Mouse (Mus musculus) embryonic facial prominence, embryonic 13.5 days (tissue): ENCODE results near the gene Olfr1233. TPM values are rescaled to one million over a fixed set of nuclear protein-coding genes. Genes with fewer than 3 reads are reported as not detected.

ENCODE experiments used
- ATAC-seq: fragments of 200-750 bp; cut with Nextera tagmentation; 2 replicates; pipeline ENCODE4 v1.8.0; 2017; ENCODE audit warnings: low read depth; ENCODE audit not compliant: insufficient number of reproducible peaks, insufficient read depth, low FRiP score, low TSS enrichment
- H3K27ac ChIP-seq: fragments of 300-500 bp; sonication (generic); 2 replicates; pipeline ENCODE4 v1.5.1; 2015; ENCODE audit warnings: moderate library complexity, mild to moderate bottlenecking, inconsistent platforms
- H3K27me3 ChIP-seq: fragments of 300-500 bp; sonication (generic); 2 replicates; pipeline ENCODE4 v1.6.1; 2015; ENCODE audit warnings: mild to moderate bottlenecking, inconsistent platforms
- H3K36me3 ChIP-seq: fragments of 300-500 bp; sonication (generic); 2 replicates; pipeline ENCODE4 v1.6.1; 2015; ENCODE audit warnings: mild to moderate bottlenecking, inconsistent platforms
- H3K4me1 ChIP-seq: fragments of 300-500 bp; sonication (generic); 2 replicates; pipeline ENCODE4 v1.6.1; 2015; ENCODE audit warnings: inconsistent platforms
- H3K4me2 ChIP-seq: fragments of 300-500 bp; sonication (generic); 2 replicates; pipeline ENCODE4 v1.6.1; 2015; ENCODE audit warnings: moderate library complexity, mild to moderate bottlenecking, inconsistent platforms
- H3K4me3 ChIP-seq: fragments of 300-500 bp; sonication (generic); 2 replicates; pipeline ENCODE4 v1.5.1; 2015; ENCODE audit warnings: mild to moderate bottlenecking, inconsistent platforms
- H3K9ac ChIP-seq: fragments of 300-500 bp; sonication (generic); 2 replicates; pipeline ENCODE4 v1.6.1; 2015; ENCODE audit warnings: mild to moderate bottlenecking, inconsistent platforms
- H3K9me3 ChIP-seq: fragments of 300-500 bp; sonication (generic); 2 replicates; pipeline ENCODE4 v1.6.1; 2016; ENCODE audit warnings: inconsistent platforms
- WGBS: fragments of 180-500 bp; shearing (Covaris S2); methylation state at CpG from one replicate; pipeline ENCODE4 v1.1.7; 2015; ENCODE audit warnings: mixed read lengths; 5-methylcytosine and 5-hydroxymethylcytosine counted together
- polyA plus RNA-seq: library from polyadenylated mRNA; unstranded; fragments of >200 nt; fragmentation: Nextera tagmentation; extraction: Ambion mirVana; gene quantifications from 2 replicates; pipeline ENCODE4 v1.2.1, GENCODE M21; 2015

Gene Olfr1233
- polyA plus RNA-seq, result not detected in 2 replicates

GRCm38 (mm10) chr2:89342298-89342697 lies at the start of gene Olfr1233:
Olfr1233 (minus strand) TSS chr2:89342398.
- H3K27me3 ChIP-seq, result no peaks in the 10 kb centered on the region
- H3K9ac ChIP-seq, result no peak within 1 kb of the TSS
- no peaks in the 10 kb centered on the region for H3K9me3 ChIP-seq
- H3K36me3 ChIP-seq, result no peaks in the 10 kb centered on the region
- no peak within 1 kb of the TSS for H3K4me2 ChIP-seq
- H3K27ac ChIP-seq, result no peak within 1 kb of the TSS
- H3K4me3 ChIP-seq, result no peak within 1 kb of the TSS
- H3K4me1 ChIP-seq, result no peaks in the 10 kb centered on the region
- no peak for ATAC-seq

- no peak within 1 kb of the TSS for H3K9ac ChIP-seq
- no peaks in the 10 kb centered on the region for H3K4me1 ChIP-seq
- no peaks in the 10 kb centered on the region for H3K36me3 ChIP-seq
- no peaks in the 10 kb centered on the region for H3K27me3 ChIP-seq
- 89% methylated on average over 4 of the region's 4 CpGs for WGBS
- H3K27ac ChIP-seq, result no peak within 1 kb of the TSS
- H3K4me3 ChIP-seq, result no peak within 1 kb of the TSS
- no peak within 1 kb of the TSS for H3K4me2 ChIP-seq
- ATAC-seq, result no peak
- H3K9me3 ChIP-seq, result no peaks in the 10 kb centered on the region
Measured at GRCm38 (mm10) chr2:89364765-89365164, 22.6 kb upstream of the Olfr1233 start, which contains the start of gene Olfr1234. Olfr1234 (minus strand) TSS chr2:89364865.

DNA sequence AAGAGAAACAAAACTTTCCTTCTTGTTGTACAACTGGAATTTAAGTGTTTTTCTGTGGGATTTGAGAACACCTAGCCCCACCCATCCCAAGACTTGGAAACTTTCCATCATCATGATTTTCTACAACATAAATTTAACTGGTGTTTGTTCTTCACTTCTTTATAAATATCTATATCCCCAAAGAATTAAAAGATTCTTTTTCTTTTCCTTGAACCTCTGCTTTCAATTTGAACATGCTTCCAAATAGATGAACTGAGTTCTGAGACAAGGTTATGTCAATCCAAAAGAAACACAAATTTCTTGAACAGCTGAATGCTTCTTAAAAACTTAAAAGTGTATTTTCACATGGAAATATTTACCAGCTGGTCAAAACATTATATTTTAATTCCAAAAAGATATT lies 12.6 kb downstream of the Olfr1233 start, which contains the start of gene Olfr1232:
TSS of gene Olfr1232 (minus strand) at position 101 of the 400 bp plus-strand sequence.
- Histone ChIP-seq H3K4me3 (no peak within 1 kb of the TSS), H3K4me1 (no peaks in the 10 kb centered on the region), H3K9ac (no peak within 1 kb of the TSS), H3K27me3 (no peaks in the 10 kb centered on the region), H3K9me3 (no peaks in the 10 kb centered on the region), H3K36me3 (no peaks in the 10 kb centered on the region), H3K4me2 (no peak within 1 kb of the TSS), H3K27ac (no peak within 1 kb of the TSS)
- no peak for ATAC-seq

DNA sequence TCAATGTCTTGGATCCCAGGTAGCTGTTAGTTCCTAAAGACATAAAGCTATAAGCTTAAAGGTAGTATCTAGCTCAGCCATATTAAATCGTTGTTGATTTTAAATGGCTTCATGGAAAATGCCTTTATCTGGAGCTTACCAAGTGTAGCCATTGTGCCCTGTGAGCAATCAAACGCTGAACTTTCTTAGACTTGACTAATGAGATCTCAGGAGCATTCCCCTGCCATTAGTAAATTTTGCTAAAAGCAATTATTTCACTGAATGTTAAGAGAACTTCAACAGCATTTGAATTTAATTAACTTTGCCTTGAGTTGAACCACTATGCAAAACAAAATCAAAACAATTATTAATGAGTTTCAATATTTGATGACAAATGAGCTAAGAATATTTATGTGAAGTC lies 35.2 kb downstream of the Olfr1233 start, which contains the start of gene Olfr1231:
TSS of gene Olfr1231 (minus strand) at position 101 of the 400 bp plus-strand sequence.
- Histone ChIP-seq H3K4me3 (no peak within 1 kb of the TSS), H3K9ac (no peak within 1 kb of the TSS), H3K4me2 (no peak within 1 kb of the TSS), H3K4me1 (no peaks in the 10 kb centered on the region), H3K9me3 (no peaks in the 10 kb centered on the region), H3K27ac (no peak within 1 kb of the TSS), H3K36me3 (no peaks in the 10 kb centered on the region), H3K27me3 (no peaks in the 10 kb centered on the region)
- ATAC-seq, result no peak
- WGBS, result 81% methylated on average over 2 of the region's 2 CpGs

GRCm38 (mm10) chr2:89297168-89297567 lies 45.0 kb downstream of the Olfr1233 start, which contains the start of gene Olfr1230:
Olfr1230 (minus strand) TSS chr2:89297268.
- H3K9me3 ChIP-seq, result no peaks in the 10 kb centered on the region
- H3K36me3 ChIP-seq, result no peaks in the 10 kb centered on the region
- H3K4me1 ChIP-seq, result no peaks in the 10 kb centered on the region
- no peak within 1 kb of the TSS for H3K9ac ChIP-seq
- no peak within 1 kb of the TSS for H3K27ac ChIP-seq
- H3K4me3 ChIP-seq, result no peak within 1 kb of the TSS
- no peak within 1 kb of the TSS for H3K4me2 ChIP-seq
- 75% methylated on average over 1 of the region's 1 CpGs for WGBS
- H3K27me3 ChIP-seq, result no peaks in the 10 kb centered on the region
- no peak for ATAC-seq

- H3K36me3 ChIP-seq, result no peaks in the 10 kb centered on the region
- no peak within 1 kb of the TSS for H3K4me2 ChIP-seq
- H3K27me3 ChIP-seq, result no peaks in the 10 kb centered on the region
- 78% methylated on average over 2 of the region's 2 CpGs for WGBS
- H3K9ac ChIP-seq, result no peak within 1 kb of the TSS
- H3K27ac ChIP-seq, result no peak within 1 kb of the TSS
- H3K4me1 ChIP-seq, result no peaks in the 10 kb centered on the region
- H3K9me3 ChIP-seq, result no peaks in the 10 kb centered on the region
- no peak for ATAC-seq
- no peak within 1 kb of the TSS for H3K4me3 ChIP-seq
Measured at GRCm38 (mm10) chr2:89287914-89288313, 54.3 kb downstream of the Olfr1233 start, which contains the start of gene Olfr1229. Olfr1229 (minus strand) TSS chr2:89288014.

Other genes starting within 250 kb of the Olfr1233 start
- not detected in 2 replicates for gene Olfr1220, start 235.6 kb downstream of the Olfr1233 start, polyA plus RNA-seq
- not detected in 2 replicates for gene Olfr1221, start 225.1 kb downstream of the Olfr1233 start, polyA plus RNA-seq
- not detected in 2 replicates for gene Olfr1222, start 209.3 kb downstream of the Olfr1233 start, polyA plus RNA-seq
- gene Olfr1223, start 190.8 kb downstream of the Olfr1233 start, polyA plus RNA-seq, result not detected in 2 replicates
- not detected in 2 replicates for gene Olfr1224-ps1, start 178.3 kb downstream of the Olfr1233 start, polyA plus RNA-seq
- gene Olfr1225, start 167.7 kb downstream of the Olfr1233 start, polyA plus RNA-seq, result not detected in 2 replicates
- not detected in 2 replicates for gene Olfr1226, start 142.3 kb downstream of the Olfr1233 start, polyA plus RNA-seq
- gene Olfr1228, start 88.3 kb downstream of the Olfr1233 start, polyA plus RNA-seq, result not detected in 2 replicates
- gene Olfr1229, start 54.4 kb downstream of the Olfr1233 start, polyA plus RNA-seq, result not detected in 2 replicates
- not detected in 2 replicates for gene Olfr1230, start 45.1 kb downstream of the Olfr1233 start, polyA plus RNA-seq
- not detected in 2 replicates for gene Olfr1231, start 35.3 kb downstream of the Olfr1233 start, polyA plus RNA-seq
- gene Olfr1232, start 12.7 kb downstream of the Olfr1233 start, polyA plus RNA-seq, result not detected in 2 replicates
- not detected in 2 replicates for gene Olfr1234, start 22.5 kb upstream of the Olfr1233 start, polyA plus RNA-seq
- gene Olfr1238, start 67.3 kb upstream of the Olfr1233 start, polyA plus RNA-seq, result not detected in 2 replicates
- gene Olfr1239, start 78.0 kb upstream of the Olfr1233 start, polyA plus RNA-seq, result not detected in 2 replicates
- not detected in 2 replicates for gene Olfr1240, start 100.6 kb upstream of the Olfr1233 start, polyA plus RNA-seq
- gene Olfr1241, start 144.7 kb upstream of the Olfr1233 start, polyA plus RNA-seq, result not detected in 2 replicates
- not detected in 2 replicates for gene Olfr1242, start 155.9 kb upstream of the Olfr1233 start, polyA plus RNA-seq
- gene Olfr1243, start 189.1 kb upstream of the Olfr1233 start, polyA plus RNA-seq, result not detected in 2 replicates
- not detected in 2 replicates for gene Olfr1245, start 236.0 kb upstream of the Olfr1233 start, polyA plus RNA-seq